Mouse (Mus musculus) kidney, embryonic 16.5 days (tissue): ENCODE measurements around the gene Cdyl2. TPM values are rescaled to one million over a fixed set of nuclear protein-coding genes. Genes with fewer than 3 reads are reported as not detected.

ENCODE experiments used
- ATAC-seq: fragments of 200-750 bp; cut with Nextera tagmentation; 2 replicates; pipeline ENCODE4 v1.8.0; 2017; ENCODE audit warnings: moderate TSS enrichment; ENCODE audit not compliant: low FRiP score, low TSS enrichment
- H3K27ac ChIP-seq: fragments of 300-500 bp; sonication (generic); 2 replicates; pipeline ENCODE4 v1.5.1; 2014; ENCODE audit warnings: low read length
- H3K27me3 ChIP-seq: fragments of 300-500 bp; sonication (generic); 2 replicates; pipeline ENCODE4 v1.6.1; 2014; ENCODE audit warnings: low read length, control low read depth, mixed read lengths; ENCODE audit not compliant: insufficient read depth
- H3K36me3 ChIP-seq: fragments of 300-500 bp; sonication (generic); 2 replicates; pipeline ENCODE4 v1.6.1; 2014; ENCODE audit warnings: low read length, control low read depth, mixed read lengths; ENCODE audit not compliant: insufficient read depth
- H3K4me1 ChIP-seq: fragments of 300-500 bp; sonication (generic); 2 replicates; pipeline ENCODE4 v1.6.1; 2014; ENCODE audit warnings: low read length, control low read depth, mixed read lengths; ENCODE audit not compliant: insufficient read depth
- H3K4me2 ChIP-seq: fragments of 300-500 bp; sonication (generic); replicated peaks from 2 replicates; pipeline ENCODE4 v1.6.1; 2014; ENCODE audit warnings: low read depth, low read length
- H3K4me3 ChIP-seq: fragments of 300-500 bp; sonication (generic); 2 replicates; pipeline ENCODE4 v1.5.1; 2014; ENCODE audit warnings: mild to moderate bottlenecking, low read length
- H3K9ac ChIP-seq: fragments of 300-500 bp; sonication (generic); replicated peaks from 2 replicates; pipeline ENCODE4 v1.6.1; 2014; ENCODE audit warnings: low read length
- H3K9me3 ChIP-seq: fragments of 300-500 bp; sonication (generic); 2 replicates; pipeline ENCODE4 v1.6.1; 2016; ENCODE audit warnings: low read length, control low read depth
- WGBS: fragments of 180-500 bp; shearing (Covaris S2); extraction: QIAGEN DNeasy Blood & Tissue Kit; methylation state at CpG from one replicate; pipeline ENCODE4 v1.1.7; 2014; 5-methylcytosine and 5-hydroxymethylcytosine counted together
- polyA plus RNA-seq: library from polyadenylated mRNA; unstranded; fragments of >200 nt; fragmentation: Nextera tagmentation; extraction: Ambion mirVana; gene quantifications from 2 replicates; pipeline ENCODE4 v1.2.1, GENCODE M21; 2015

Cdyl2 gene
- polyA plus RNA-seq, 1 experiment from 2014 or later: 9.9 TPM

- no peak overlapping the region for H3K27ac ChIP-seq
- H3K4me3 ChIP-seq: no peak overlapping the region
- WGBS: 83% methylated on average over 10 of the region's 10 CpGs
- no peak overlapping the region for H3K4me2 ChIP-seq
- peak; percentile 46; the same call in 1 of the 2 replicates for ATAC-seq
- H3K9me3 ChIP-seq: peaks cover under 1% of the 10 kb centered on the region; the same call in 1 of the 2 replicates
- H3K36me3 ChIP-seq: no peaks in the 10 kb centered on the region
- H3K9ac ChIP-seq: no peak overlapping the region
- H3K27me3 ChIP-seq: no peaks in the 10 kb centered on the region
- no peaks in the 10 kb centered on the region for H3K4me1 ChIP-seq
Measured at GRCm38 (mm10) chr8:116673966-116674805, 58.6 kb downstream of the Cdyl2 start.

- Histone ChIP-seq H3K4me1 (no peaks in the 10 kb centered on the region), H3K27ac (no peak overlapping the region), H3K27me3 (no peaks in the 10 kb centered on the region), H3K9ac (no peak overlapping the region), H3K9me3 (peaks cover 6% of the 10 kb centered on the region; the same call in 1 of the 2 replicates), H3K4me2 (no peak overlapping the region), H3K4me3 (no peak overlapping the region), H3K36me3 (peaks cover 3% of the 10 kb centered on the region; the same call in 1 of the 2 replicates)
- WGBS: 80% methylated on average over 8 of the region's 8 CpGs
- ATAC-seq: no peak
Measured at GRCm38 (mm10) chr8:116673493-116673892, 59.3 kb downstream of the Cdyl2 start.

- Histone ChIP-seq H3K4me1 (no peaks in the 10 kb centered on the region), H3K27ac (no peak overlapping the region), H3K36me3 (peaks cover 3% of the 10 kb centered on the region; the same call in 1 of the 2 replicates), H3K4me2 (no peak overlapping the region), H3K9me3 (peaks cover 6% of the 10 kb centered on the region; the same call in 1 of the 2 replicates), H3K9ac (no peak overlapping the region), H3K27me3 (no peaks in the 10 kb centered on the region), H3K4me3 (no peak overlapping the region)
- 92% methylated on average over 4 of the region's 4 CpGs for WGBS
- no peak for ATAC-seq
Measured at GRCm38 (mm10) chr8:116673052-116673451, 59.7 kb downstream of the Cdyl2 start.

- peaks cover 3% of the 10 kb centered on the region; the same call in 1 of the 2 replicates for H3K36me3 ChIP-seq
- H3K4me1 ChIP-seq: no peaks in the 10 kb centered on the region
- H3K9me3 ChIP-seq: peaks cover 6% of the 10 kb centered on the region; the same call in 1 of the 2 replicates
- H3K27me3 ChIP-seq: no peaks in the 10 kb centered on the region
- H3K4me3 ChIP-seq: no peak overlapping the region
- no peak overlapping the region for H3K9ac ChIP-seq
- WGBS: 55% methylated on average over 5 of the region's 5 CpGs
- no peak overlapping the region for H3K4me2 ChIP-seq
- ATAC-seq: no peak
- H3K27ac ChIP-seq: no peak overlapping the region
Measured at GRCm38 (mm10) chr8:116671543-116671942, 61.2 kb downstream of the Cdyl2 start.

- 90% methylated on average over 7 of the region's 7 CpGs for WGBS
- no peak for ATAC-seq
Measured at GRCm38 (mm10) chr8:116670604-116671003, 62.2 kb downstream of the Cdyl2 start.

GRCm38 (mm10) chr8:116668977-116669376 lies 63.8 kb downstream of the Cdyl2 start:
- no peak for ATAC-seq
- 95% methylated on average over 7 of the region's 7 CpGs for WGBS
- no peak overlapping the region for H3K9ac ChIP-seq
- no peaks in the 10 kb centered on the region for H3K4me1 ChIP-seq
- peaks cover 3% of the 10 kb centered on the region; the same call in 1 of the 2 replicates for H3K36me3 ChIP-seq
- no peaks in the 10 kb centered on the region for H3K27me3 ChIP-seq
- H3K4me2 ChIP-seq: no peak overlapping the region
- H3K4me3 ChIP-seq: no peak overlapping the region
- no peak overlapping the region for H3K27ac ChIP-seq
- peaks cover 6% of the 10 kb centered on the region; the same call in 1 of the 2 replicates for H3K9me3 ChIP-seq

More at GRCm38 (mm10) chr8:116670604-116671003, 62.2 kb downstream of the Cdyl2 start:
- H3K27me3 ChIP-seq: no peaks in the 10 kb centered on the region
- H3K4me1 ChIP-seq: no peaks in the 10 kb centered on the region
- H3K9ac ChIP-seq: no peak overlapping the region
- H3K4me2 ChIP-seq: no peak overlapping the region
- peaks cover 6% of the 10 kb centered on the region; the same call in 1 of the 2 replicates for H3K9me3 ChIP-seq
- no peak overlapping the region for H3K27ac ChIP-seq
- H3K4me3 ChIP-seq: no peak overlapping the region
- H3K36me3 ChIP-seq: peaks cover 3% of the 10 kb centered on the region; the same call in 1 of the 2 replicates

GRCm38 (mm10) chr8:116666781-116667325 lies 65.9 kb downstream of the Cdyl2 start:
- no peak for ATAC-seq
- Histone ChIP-seq H3K27me3 (no peaks in the 10 kb centered on the region), H3K4me2 (no peak overlapping the region), H3K4me1 (no peaks in the 10 kb centered on the region), H3K27ac (no peak overlapping the region), H3K9me3 (peaks cover 6% of the 10 kb centered on the region; the same call in 1 of the 2 replicates), H3K9ac (no peak overlapping the region), H3K4me3 (no peak overlapping the region), H3K36me3 (peaks cover 3% of the 10 kb centered on the region; the same call in 1 of the 2 replicates)
- WGBS: 78% methylated on average over 11 of the region's 11 CpGs

GRCm38 (mm10) chr8:116661521-116661920 lies 71.3 kb downstream of the Cdyl2 start:
- no peak overlapping the region for H3K27ac ChIP-seq
- ATAC-seq: no peak
- no peak overlapping the region for H3K4me3 ChIP-seq
- 81% methylated on average over 1 of the region's 1 CpGs for WGBS
- no peak overlapping the region for H3K9ac ChIP-seq
- H3K36me3 ChIP-seq: no peaks in the 10 kb centered on the region
- no peak overlapping the region for H3K4me2 ChIP-seq
- no peaks in the 10 kb centered on the region for H3K4me1 ChIP-seq
- H3K27me3 ChIP-seq: no peaks in the 10 kb centered on the region
- no peaks in the 10 kb centered on the region for H3K9me3 ChIP-seq

- Histone ChIP-seq H3K4me2 (no peak overlapping the region), H3K4me1 (no peaks in the 10 kb centered on the region), H3K36me3 (no peaks in the 10 kb centered on the region), H3K27me3 (no peaks in the 10 kb centered on the region), H3K9ac (no peak overlapping the region), H3K4me3 (no peak overlapping the region), H3K9me3 (no peaks in the 10 kb centered on the region), H3K27ac (no peak overlapping the region)
- no peak for ATAC-seq
- 84% methylated on average over 3 of the region's 3 CpGs for WGBS
Measured at GRCm38 (mm10) chr8:116656811-116657210, 76.0 kb downstream of the Cdyl2 start.

GRCm38 (mm10) chr8:116654881-116655280 lies 77.9 kb downstream of the Cdyl2 start:
- no peaks in the 10 kb centered on the region for H3K27me3 ChIP-seq
- H3K9me3 ChIP-seq: no peaks in the 10 kb centered on the region
- H3K36me3 ChIP-seq: no peaks in the 10 kb centered on the region
- WGBS: 53% methylated on average over 3 of the region's 3 CpGs
- no peak overlapping the region for H3K9ac ChIP-seq
- no peak for ATAC-seq
- no peak overlapping the region for H3K4me2 ChIP-seq
- H3K4me1 ChIP-seq: no peaks in the 10 kb centered on the region
- H3K4me3 ChIP-seq: no peak overlapping the region
- no peak overlapping the region for H3K27ac ChIP-seq
